Mouse (Mus musculus) testis, adult 2 months (tissue): ENCODE results near the gene Mrps21.

Source experiments
- CTCF ChIP-seq: fragments of 200-500 bp; IDR thresholded peaks from 2 replicates; pipeline ENCODE4 v1.5.1; 2012; ENCODE audit warnings: low read depth, mild to moderate bottlenecking, inconsistent platforms, low read length, moderate library complexity; ENCODE audit not compliant: control insufficient read depth, insufficient read depth, insufficient replicate concordance
- POLR2A ChIP-seq: fragments of 200-500 bp; IDR thresholded peaks from 2 replicates; pipeline ENCODE4 v1.6.1; 2012; ENCODE audit warnings: low read depth, mild to moderate bottlenecking, inconsistent platforms, low read length, moderate library complexity; ENCODE audit not compliant: control insufficient read depth

GRCm38 (mm10) chr3:95905146-95905939, 34.0 kb upstream of the Mrps21 start:
- TF ChIP-seq CTCF (no peak), POLR2A (no peak)
